Mouse (Mus musculus): ENCODE data around the gene Sytl1.

Sytl1 gene

GRCm38 (mm10) chr4:133262882-133263281 lies at the start of gene Sytl1:
Gene Sytl1, minus strand, starts transcription at chr4:133263113.
- peak; percentile 23 for DNase-seq (ENCODE audit: low read depth, low spot score)

GRCm38 (mm10) chr4:133309948-133310347 lies 47.0 kb upstream of the Sytl1 start:
- DNase-seq (ENCODE audit: low read depth, low spot score) = peak; percentile 66

- peak; percentile 75 for DNase-seq (ENCODE audit: low read depth, low spot score)
These were observed 44.4 kb upstream of the Sytl1 start for GRCm38 (mm10) chr4:133307331-133307730.

GRCm38 (mm10) chr4:133305825-133306224 lies 42.9 kb upstream of the Sytl1 start:
- DNase-seq (ENCODE audit: low read depth, low spot score) = no peak

GRCm38 (mm10) chr4:133304770-133305169 lies 41.9 kb upstream of the Sytl1 start:
- DNase-seq (ENCODE audit: low read depth, low spot score) = no peak

GRCm38 (mm10) chr4:133302668-133303067 lies 39.8 kb upstream of the Sytl1 start:
- no peak for DNase-seq (ENCODE audit: low read depth, low spot score)

GRCm38 (mm10) chr4:133301802-133302201 lies 38.9 kb upstream of the Sytl1 start:
- DNase-seq (ENCODE audit: low read depth, low spot score) = peak; percentile 42

GRCm38 (mm10) chr4:133300421-133300820 lies 37.5 kb upstream of the Sytl1 start:
- DNase-seq (ENCODE audit: low read depth, low spot score) = no peak

- no peak for DNase-seq (ENCODE audit: low read depth, low spot score)
These were observed 36.8 kb upstream of the Sytl1 start for GRCm38 (mm10) chr4:133299701-133300100.

- DNase-seq (ENCODE audit: low read depth, low spot score) = no peak
These were observed 35.8 kb upstream of the Sytl1 start for GRCm38 (mm10) chr4:133298516-133299365.

- peak; percentile 58 for DNase-seq (ENCODE audit: low read depth, low spot score)
These were observed 34.9 kb upstream of the Sytl1 start for GRCm38 (mm10) chr4:133297801-133298238.

GRCm38 (mm10) chr4:133297360-133297759 lies 34.4 kb upstream of the Sytl1 start:
- no peak for DNase-seq (ENCODE audit: low read depth, low spot score)

GRCm38 (mm10) chr4:133294084-133294483 lies 31.2 kb upstream of the Sytl1 start:
- no peak for DNase-seq (ENCODE audit: low read depth, low spot score)

GRCm38 (mm10) chr4:133292901-133293843 lies 30.3 kb upstream of the Sytl1 start:
- DNase-seq (ENCODE audit: low read depth, low spot score) = no peak

- no peak for DNase-seq (ENCODE audit: low read depth, low spot score)
These were observed 29.5 kb upstream of the Sytl1 start for GRCm38 (mm10) chr4:133292405-133292804.

- no peak for DNase-seq (ENCODE audit: low read depth, low spot score)
These were observed 28.3 kb upstream of the Sytl1 start for GRCm38 (mm10) chr4:133291255-133291654.

GRCm38 (mm10) chr4:133286476-133287077 lies 23.7 kb upstream of the Sytl1 start:
- DNase-seq (ENCODE audit: low read depth, low spot score) = no peak

- DNase-seq (ENCODE audit: low read depth, low spot score) = no peak
These were observed 23.0 kb upstream of the Sytl1 start for GRCm38 (mm10) chr4:133285950-133286349.

GRCm38 (mm10) chr4:133285299-133285698 lies 22.4 kb upstream of the Sytl1 start:
- DNase-seq (ENCODE audit: low read depth, low spot score) = no peak

GRCm38 (mm10) chr4:133282656-133283055 lies 19.7 kb upstream of the Sytl1 start:
- no peak for DNase-seq (ENCODE audit: low read depth, low spot score)

GRCm38 (mm10) chr4:133281951-133282481 lies 19.1 kb upstream of the Sytl1 start:
- no peak for DNase-seq (ENCODE audit: low read depth, low spot score)

GRCm38 (mm10) chr4:133281513-133281912 lies 18.6 kb upstream of the Sytl1 start:
- DNase-seq (ENCODE audit: low read depth, low spot score) = no peak
